Mouse (Mus musculus): ENCODE measurements around the gene Gabrb2. TPM values are rescaled to one million over a fixed set of nuclear protein-coding genes. Genes with fewer than 3 reads are reported as not detected.

Gabrb2 gene
- polyA plus RNA-seq, 1 experiment from 2014 or later: 4.1 TPM

GRCm38 (mm10) chr11:42571467-42571866, 151.9 kb downstream of the Gabrb2 start:
- no peaks in the 10 kb centered on the region for H3K36me3 ChIP-seq
- H3K4me3 ChIP-seq: no peak overlapping the region
- H3K27me3 ChIP-seq (ENCODE audit: low read depth, poor library complexity, severe bottlenecking): no peaks in the 10 kb centered on the region
- 89% methylated on average over 4 of the region's 4 CpGs for WGBS
- H3K27ac ChIP-seq (replicated peaks): no peak overlapping the region
- H3K4me1 ChIP-seq: no peaks in the 10 kb centered on the region
- H3K9me3 ChIP-seq (replicated peaks): no peaks in the 10 kb centered on the region
- no peak for DNase-seq (ENCODE audit: low spot score)

- 84% methylated on average over 3 of the region's 3 CpGs for WGBS
Observed at GRCm38 (mm10) chr11:42575146-42575873, 155.8 kb downstream of the Gabrb2 start.

GRCm38 (mm10) chr11:42579804-42580203, 160.2 kb downstream of the Gabrb2 start:
- no peaks in the 10 kb centered on the region for H3K4me1 ChIP-seq
- H3K4me3 ChIP-seq: no peak overlapping the region
- 71% methylated on average over 6 of the region's 6 CpGs for WGBS
- no peaks in the 10 kb centered on the region for H3K27me3 ChIP-seq (ENCODE audit: low read depth, poor library complexity, severe bottlenecking)
- H3K36me3 ChIP-seq: no peaks in the 10 kb centered on the region
- no peaks in the 10 kb centered on the region for H3K9me3 ChIP-seq (replicated peaks)
- DNase-seq (ENCODE audit: low spot score): no peak
- no peak overlapping the region for H3K27ac ChIP-seq (replicated peaks)

More at GRCm38 (mm10) chr11:42575146-42575873, 155.8 kb downstream of the Gabrb2 start:
- Histone ChIP-seq H3K27me3 (ENCODE audit: low read depth, poor library complexity, severe bottlenecking) (no peaks in the 10 kb centered on the region), H3K4me1 (no peaks in the 10 kb centered on the region), H3K4me3 (no peak overlapping the region), H3K9me3 (replicated peaks) (no peaks in the 10 kb centered on the region), H3K27ac (replicated peaks) (no peak overlapping the region), H3K36me3 (no peaks in the 10 kb centered on the region)
- no peak for DNase-seq (ENCODE audit: low spot score)

- H3K4me1 ChIP-seq: no peaks in the 10 kb centered on the region
- no peaks in the 10 kb centered on the region for H3K9me3 ChIP-seq (replicated peaks)
- no peak overlapping the region for H3K27ac ChIP-seq (replicated peaks)
- 78% methylated on average over 4 of the region's 4 CpGs for WGBS
- H3K27me3 ChIP-seq (ENCODE audit: low read depth, poor library complexity, severe bottlenecking): no peaks in the 10 kb centered on the region
- no peaks in the 10 kb centered on the region for H3K36me3 ChIP-seq
- no peak for DNase-seq (ENCODE audit: low spot score)
- H3K4me3 ChIP-seq: no peak overlapping the region
Observed at GRCm38 (mm10) chr11:42581123-42581522, 161.6 kb downstream of the Gabrb2 start.

- DNase-seq (ENCODE audit: low spot score): no peak
- Histone ChIP-seq H3K27me3 (ENCODE audit: low read depth, poor library complexity, severe bottlenecking) (no peaks in the 10 kb centered on the region), H3K27ac (replicated peaks) (no peak overlapping the region), H3K36me3 (no peaks in the 10 kb centered on the region), H3K4me1 (no peaks in the 10 kb centered on the region), H3K9me3 (replicated peaks) (no peaks in the 10 kb centered on the region), H3K4me3 (no peak overlapping the region)
Observed at GRCm38 (mm10) chr11:42581753-42582152, 162.2 kb downstream of the Gabrb2 start.

GRCm38 (mm10) chr11:42592418-42592817, 172.9 kb downstream of the Gabrb2 start:
- H3K27me3 ChIP-seq (ENCODE audit: low read depth, poor library complexity, severe bottlenecking): no peaks in the 10 kb centered on the region
- 91% methylated on average over 3 of the region's 3 CpGs for WGBS
- H3K4me3 ChIP-seq: no peak overlapping the region
- H3K9me3 ChIP-seq (replicated peaks): no peaks in the 10 kb centered on the region
- no peaks in the 10 kb centered on the region for H3K36me3 ChIP-seq
- no peak overlapping the region for H3K27ac ChIP-seq (replicated peaks)
- DNase-seq (ENCODE audit: low spot score): no peak
- H3K4me1 ChIP-seq: no peaks in the 10 kb centered on the region

- DNase-seq (ENCODE audit: low spot score): no peak
- no peak overlapping the region for H3K4me3 ChIP-seq
- WGBS: 90% methylated on average over 1 of the region's 1 CpGs
- no peaks in the 10 kb centered on the region for H3K27me3 ChIP-seq (ENCODE audit: low read depth, poor library complexity, severe bottlenecking)
- no peaks in the 10 kb centered on the region for H3K4me1 ChIP-seq
- H3K9me3 ChIP-seq (replicated peaks): no peaks in the 10 kb centered on the region
- no peak overlapping the region for H3K27ac ChIP-seq (replicated peaks)
- H3K36me3 ChIP-seq: no peaks in the 10 kb centered on the region
Observed at GRCm38 (mm10) chr11:42606225-42606624, 186.7 kb downstream of the Gabrb2 start.

- Histone ChIP-seq H3K9me3 (replicated peaks) (no peaks in the 10 kb centered on the region), H3K36me3 (no peaks in the 10 kb centered on the region), H3K27ac (replicated peaks) (no peak overlapping the region), H3K4me1 (no peaks in the 10 kb centered on the region), H3K27me3 (ENCODE audit: low read depth, poor library complexity, severe bottlenecking) (no peaks in the 10 kb centered on the region), H3K4me3 (no peak overlapping the region)
- DNase-seq (ENCODE audit: low spot score): no peak
- WGBS: 89% methylated on average over 3 of the region's 3 CpGs
Observed at GRCm38 (mm10) chr11:42609128-42609763, 189.7 kb downstream of the Gabrb2 start.

GRCm38 (mm10) chr11:42618195-42618594, 198.6 kb downstream of the Gabrb2 start:
- Histone ChIP-seq H3K27me3 (ENCODE audit: low read depth, poor library complexity, severe bottlenecking) (no peaks in the 10 kb centered on the region), H3K4me3 (no peak overlapping the region), H3K36me3 (no peaks in the 10 kb centered on the region), H3K9me3 (replicated peaks) (no peaks in the 10 kb centered on the region), H3K27ac (replicated peaks) (no peak overlapping the region), H3K4me1 (no peaks in the 10 kb centered on the region)
- 84% methylated on average over 2 of the region's 2 CpGs for WGBS
- no peak for DNase-seq (ENCODE audit: low spot score)

- no peaks in the 10 kb centered on the region for H3K36me3 ChIP-seq
- no peaks in the 10 kb centered on the region for H3K9me3 ChIP-seq (replicated peaks)
- 92% methylated on average over 4 of the region's 4 CpGs for WGBS
- DNase-seq (ENCODE audit: low spot score): no peak
- no peaks in the 10 kb centered on the region for H3K4me1 ChIP-seq
- H3K4me3 ChIP-seq: no peak overlapping the region
- H3K27me3 ChIP-seq (ENCODE audit: low read depth, poor library complexity, severe bottlenecking): no peaks in the 10 kb centered on the region
- H3K27ac ChIP-seq (replicated peaks): no peak overlapping the region
Observed at GRCm38 (mm10) chr11:42621109-42621508, 201.6 kb downstream of the Gabrb2 start.

GRCm38 (mm10) chr11:42650111-42650510, 230.6 kb downstream of the Gabrb2 start:
- H3K27me3 ChIP-seq (ENCODE audit: low read depth, poor library complexity, severe bottlenecking): no peaks in the 10 kb centered on the region
- no peaks in the 10 kb centered on the region for H3K36me3 ChIP-seq
- DNase-seq (ENCODE audit: low spot score): no peak
- no peaks in the 10 kb centered on the region for H3K9me3 ChIP-seq (replicated peaks)
- no peaks in the 10 kb centered on the region for H3K4me1 ChIP-seq
- H3K4me3 ChIP-seq: no peak overlapping the region
- H3K27ac ChIP-seq (replicated peaks): no peak overlapping the region
- 72% methylated on average over 5 of the region's 5 CpGs for WGBS

GRCm38 (mm10) chr11:42651572-42651971, 232.0 kb downstream of the Gabrb2 start:
- no peak for DNase-seq (ENCODE audit: low spot score)
- H3K27ac ChIP-seq (replicated peaks): no peak overlapping the region
- no peaks in the 10 kb centered on the region for H3K4me1 ChIP-seq
- no peaks in the 10 kb centered on the region for H3K27me3 ChIP-seq (ENCODE audit: low read depth, poor library complexity, severe bottlenecking)
- H3K9me3 ChIP-seq (replicated peaks): no peaks in the 10 kb centered on the region
- H3K4me3 ChIP-seq: no peak overlapping the region
- H3K36me3 ChIP-seq: no peaks in the 10 kb centered on the region

GRCm38 (mm10) chr11:42654189-42654588, 234.6 kb downstream of the Gabrb2 start:
- WGBS: 85% methylated on average over 3 of the region's 3 CpGs
- Histone ChIP-seq H3K27ac (replicated peaks) (no peak overlapping the region), H3K36me3 (no peaks in the 10 kb centered on the region), H3K4me1 (no peaks in the 10 kb centered on the region), H3K9me3 (replicated peaks) (no peaks in the 10 kb centered on the region), H3K4me3 (no peak overlapping the region), H3K27me3 (ENCODE audit: low read depth, poor library complexity, severe bottlenecking) (no peaks in the 10 kb centered on the region)
- no peak for DNase-seq (ENCODE audit: low spot score)

Measured in midbrain, embryonic 10.5 days (tissue).